Mouse (Mus musculus): ENCODE results near the gene Ly6g6d.
A peak's percentile ranks its signal among the peaks of the same experiment; 100 is the strongest.
"Not testable (repeated sequence)": the region's sequence is repeated elsewhere in the genome, so short reads cannot be mapped to it uniquely, and the experiment has no call there.

Ly6g6d gene

GRCm38 (mm10) chr17:35048149-35048931 is 29.5 kb downstream of the Ly6g6d start:
- peak; percentile 45 for DNase-seq (ENCODE audit: low spot score)

DNA sequence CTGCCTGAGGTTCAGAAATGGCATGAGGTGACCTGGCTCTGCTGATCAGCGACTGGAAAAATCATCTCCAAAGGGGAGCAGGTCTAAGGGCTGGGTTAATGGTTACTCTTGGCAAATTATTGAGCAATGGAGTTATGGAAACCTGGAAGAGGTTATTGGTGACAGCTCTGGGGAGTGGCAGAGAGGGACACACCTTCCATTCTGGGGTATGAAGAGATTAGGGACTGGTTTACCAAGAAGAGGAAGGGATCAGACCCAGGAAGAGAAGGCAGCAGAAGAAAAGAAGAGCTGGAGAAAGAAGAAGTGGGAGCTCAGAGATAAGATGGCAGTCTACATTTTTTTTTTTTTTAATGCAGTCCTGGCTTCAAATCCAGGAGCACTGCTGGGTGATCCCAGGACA is 30.2 kb downstream of the Ly6g6d start:
- DNase-seq (ENCODE audit: low spot score), result peak; percentile 49

DNA sequence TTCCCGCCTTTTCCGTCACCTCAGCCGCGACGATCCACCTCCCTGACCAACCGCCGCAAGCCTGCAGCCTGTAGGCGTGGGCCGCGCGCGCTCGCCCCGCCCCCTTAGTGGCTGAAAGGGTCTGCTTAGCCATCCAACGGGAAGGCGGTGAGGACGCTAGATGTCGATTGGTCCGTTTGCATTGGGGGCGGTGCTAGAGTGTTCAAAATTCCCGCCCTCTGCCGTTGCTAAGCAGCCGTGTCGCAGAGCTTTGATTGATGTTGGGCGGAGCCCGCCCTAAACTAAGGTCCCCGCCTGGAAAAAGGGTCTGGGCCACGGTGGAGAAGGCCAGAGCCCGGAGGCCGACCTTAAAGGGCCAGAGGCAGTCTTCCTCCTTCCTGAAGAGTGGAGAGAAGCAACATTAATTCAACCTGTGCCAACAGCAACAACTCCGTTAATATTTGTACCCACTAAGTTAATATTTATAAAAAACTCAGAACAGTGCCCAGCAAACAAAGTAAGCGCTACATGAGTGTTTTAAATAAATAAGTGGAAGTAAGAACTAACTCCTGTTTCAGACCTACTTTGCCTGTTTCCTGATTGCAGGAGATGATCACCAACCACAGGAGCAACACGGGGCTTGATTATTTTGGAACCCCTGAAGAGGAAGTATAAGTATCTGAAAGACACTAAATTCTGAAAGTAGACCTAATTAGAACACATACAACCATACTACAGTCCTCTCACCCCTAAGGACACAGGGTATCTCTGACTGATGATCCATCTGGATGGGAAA is 31.0 kb downstream of the Ly6g6d start, which contains the start of gene Msh5:
TSS of gene Msh5 (minus strand) at position 65 of the 775 bp plus-strand sequence.
- peak; percentile 97 for DNase-seq (ENCODE audit: low spot score)

DNA sequence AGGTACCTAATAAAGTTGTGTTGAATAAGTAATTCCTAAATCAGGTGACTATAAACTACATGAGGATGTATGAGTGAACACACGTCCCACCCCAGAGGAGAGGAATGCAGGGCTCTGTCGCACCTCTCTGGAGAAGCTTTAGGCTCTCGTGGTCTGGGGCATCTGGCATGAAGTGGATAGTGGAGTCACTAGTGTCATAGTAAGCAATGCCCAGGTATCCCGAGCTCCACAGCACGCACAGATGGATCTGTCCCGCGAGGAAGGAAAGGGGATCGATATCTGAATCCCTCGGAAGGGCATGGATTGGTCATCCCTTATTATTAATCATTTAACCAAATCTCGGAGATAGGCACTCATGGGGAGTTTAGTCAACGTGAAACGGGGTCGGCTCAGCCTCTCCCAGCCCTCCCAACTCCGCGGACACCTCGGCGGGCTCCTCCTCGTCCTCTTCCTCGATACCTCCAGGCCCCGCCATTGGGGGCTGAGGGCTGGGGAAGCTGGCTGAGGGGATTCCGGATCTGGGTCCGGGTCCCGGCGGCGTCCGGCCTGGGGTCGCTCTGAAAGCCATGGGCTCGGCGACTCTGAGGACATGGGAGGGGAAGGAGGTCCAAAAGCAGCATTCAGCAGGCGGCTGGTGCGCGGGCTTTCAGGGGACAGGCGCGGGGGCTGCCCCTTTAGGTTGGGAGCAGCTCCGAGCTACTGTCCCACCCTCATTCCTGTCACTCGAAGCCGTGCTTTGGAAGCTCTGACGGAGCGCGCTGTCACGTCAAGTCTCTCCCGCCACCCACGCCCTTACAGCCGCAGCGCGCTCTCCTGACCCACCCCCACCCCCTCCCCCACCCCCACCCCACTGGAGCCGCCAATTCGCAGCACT is 31.8 kb downstream of the Ly6g6d start:
- no peak for DNase-seq (ENCODE audit: low spot score)

GRCm38 (mm10) chr17:35044904-35045806 is 32.7 kb downstream of the Ly6g6d start:
- peak; percentile 83 for DNase-seq (ENCODE audit: low spot score)

DNA sequence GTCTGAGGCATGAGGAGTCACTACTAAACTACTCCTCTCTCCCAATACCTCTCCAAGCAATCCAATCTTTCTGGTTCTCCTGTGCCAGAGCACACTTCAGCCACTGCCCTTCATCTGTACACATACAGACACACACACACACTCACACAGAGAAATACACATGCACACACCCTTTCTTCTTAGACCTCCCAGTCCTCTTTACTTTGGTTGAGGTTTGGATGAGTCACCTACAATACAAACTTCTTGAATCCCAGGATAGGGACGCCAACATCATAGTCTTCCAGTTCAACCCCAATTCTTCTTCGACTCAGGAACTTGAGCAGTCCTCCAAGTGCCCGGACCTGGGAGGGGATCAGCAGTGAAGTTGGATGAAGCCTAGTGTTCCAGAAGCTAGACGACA is 34.1 kb downstream of the Ly6g6d start:
- no peak for DNase-seq (ENCODE audit: low spot score)

- DNase-seq (ENCODE audit: low spot score), result no peak
These were observed 38.6 kb downstream of the Ly6g6d start for GRCm38 (mm10) chr17:35039121-35039873.

DNA sequence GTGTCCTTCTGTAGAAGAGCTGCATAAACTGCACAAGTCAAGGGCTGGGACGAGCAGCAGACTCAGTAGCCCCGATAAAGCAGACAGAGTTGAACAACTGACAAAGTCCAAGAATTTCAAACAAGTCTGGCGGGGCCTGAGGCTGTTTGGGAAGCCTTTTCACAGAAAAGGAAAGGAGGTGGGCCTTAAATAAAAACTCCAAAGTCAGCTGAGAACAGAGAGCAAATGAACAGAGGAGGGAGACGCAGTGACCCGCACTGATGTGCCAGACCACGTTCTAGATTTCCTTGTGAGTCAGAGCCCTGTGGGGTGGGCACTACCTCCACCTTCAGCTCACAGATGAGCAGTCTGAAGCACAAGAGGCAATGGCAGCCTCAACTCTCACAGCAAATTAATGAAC is 43.0 kb downstream of the Ly6g6d start:
- no peak for DNase-seq (ENCODE audit: low spot score)

DNA sequence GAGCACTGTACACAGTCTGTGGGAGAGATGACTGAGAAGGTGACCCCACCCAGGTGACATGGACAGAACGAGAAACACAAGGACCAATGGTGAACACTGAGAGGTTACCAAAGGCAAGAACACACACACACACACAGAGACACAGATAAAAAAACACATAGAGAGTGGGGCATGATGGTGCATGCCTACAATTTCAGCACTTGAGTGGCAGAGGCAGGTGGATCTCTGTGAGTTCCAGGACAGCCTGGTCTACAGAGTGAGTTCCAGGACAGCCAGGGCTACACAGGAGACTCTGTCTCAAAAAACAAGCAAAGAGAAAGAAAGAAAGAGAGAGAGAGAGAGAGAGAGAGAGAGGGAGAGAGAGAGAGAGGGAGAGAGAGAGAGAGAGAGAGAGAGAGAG is 44.2 kb downstream of the Ly6g6d start:
- DNase-seq (ENCODE audit: low spot score), result not testable (repeated sequence)

DNA sequence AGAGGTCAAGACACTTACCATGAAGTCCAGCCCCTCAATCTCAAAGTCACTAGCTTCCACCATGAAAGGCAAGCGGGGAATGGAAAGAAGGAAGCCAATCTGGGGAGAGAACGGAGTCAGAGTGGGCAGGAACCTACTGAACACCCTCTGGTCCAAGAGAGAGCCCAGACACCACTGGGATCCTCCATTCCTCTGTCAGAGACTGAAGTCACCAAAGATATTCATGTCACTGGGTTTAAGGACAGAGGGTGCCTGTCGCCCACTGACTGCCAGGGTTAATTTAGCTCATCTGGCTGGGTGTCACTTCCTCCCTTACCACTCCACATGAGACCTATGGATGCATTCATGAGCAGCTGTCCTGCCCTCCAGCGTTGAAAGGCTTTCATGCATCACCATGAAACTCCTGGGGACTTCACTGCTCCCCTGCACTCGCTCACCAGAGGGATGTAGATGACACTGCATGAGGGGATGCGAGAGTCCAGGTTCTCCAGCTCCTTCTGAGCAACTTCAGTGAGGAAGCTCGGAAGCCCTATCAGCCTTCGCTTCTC is 45.5 kb downstream of the Ly6g6d start:
- DNase-seq (ENCODE audit: low spot score), result no peak

- no peak for DNase-seq (ENCODE audit: low spot score)
These were observed 46.0 kb downstream of the Ly6g6d start for GRCm38 (mm10) chr17:35031880-35032279.

DNA sequence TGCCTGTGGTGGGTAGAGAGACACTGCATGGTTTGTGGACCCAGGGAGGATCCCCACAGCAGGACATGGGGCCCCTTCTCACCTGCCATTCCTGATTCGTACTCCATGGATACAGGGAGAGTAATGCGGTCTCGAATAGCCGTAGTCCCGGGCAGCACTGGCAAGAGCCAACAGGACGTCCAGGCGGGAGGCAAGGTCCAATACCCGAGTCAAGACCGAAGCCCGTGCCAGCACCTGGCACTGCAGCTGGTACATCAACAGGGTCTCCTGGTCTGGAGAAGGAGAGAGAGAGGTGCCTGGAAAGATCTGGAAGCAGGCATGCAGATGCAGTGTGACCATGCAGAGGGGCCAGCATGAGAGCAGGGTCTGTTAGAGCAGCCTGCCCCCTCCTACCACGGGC is 46.6 kb downstream of the Ly6g6d start:
- no peak for DNase-seq (ENCODE audit: low spot score)

- no peak for DNase-seq (ENCODE audit: low spot score)
These were observed 48.0 kb downstream of the Ly6g6d start for GRCm38 (mm10) chr17:35029691-35030532.

DNA sequence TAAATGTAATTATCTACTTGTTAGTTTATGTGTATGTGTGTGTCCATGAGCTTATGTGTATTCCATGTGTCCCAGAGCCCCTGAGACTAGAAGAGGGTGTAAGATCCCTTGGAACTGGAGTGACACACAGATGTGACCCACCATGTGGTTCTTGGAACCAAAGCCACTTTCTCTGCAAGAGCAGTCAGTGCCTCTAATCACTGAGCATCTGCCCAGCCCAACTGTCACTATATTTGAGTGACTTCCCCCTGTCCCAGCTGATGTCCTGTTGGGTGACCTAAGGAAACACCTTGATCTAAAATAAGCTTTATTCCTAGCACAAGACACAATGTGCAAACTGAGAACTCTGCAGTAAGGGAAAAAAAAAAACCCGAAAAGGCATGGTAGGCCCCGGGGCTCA is 49.5 kb downstream of the Ly6g6d start:
- DNase-seq (ENCODE audit: low spot score), result no peak

- no peak for DNase-seq (ENCODE audit: low spot score)
These were observed 50.4 kb downstream of the Ly6g6d start, which contains the start of gene Sapcd1 for GRCm38 (mm10) chr17:35027277-35028068. TSS of gene Sapcd1 (minus strand) at chr17:35028016.

GRCm38 (mm10) chr17:35026206-35026605 is 51.7 kb downstream of the Ly6g6d start:
- no peak for DNase-seq (ENCODE audit: low spot score)

- no peak for DNase-seq (ENCODE audit: low spot score)
These were observed 53.0 kb downstream of the Ly6g6d start for GRCm38 (mm10) chr17:35024691-35025488.

Data from c-Kit-positive CD71-positive TER-119-positive erythroid progenitor cells, embryonic 14.5 days (primary cell).